Mouse (Mus musculus) cortical plate, adult 2 months (tissue): ENCODE data around the gene Tex22.

Experiments
- CTCF ChIP-seq: fragments of 200-500 bp; IDR thresholded peaks from 2 replicates; pipeline ENCODE4 v1.5.1; 2011; ENCODE audit warnings: mild to moderate bottlenecking, control low read depth, low read length; ENCODE audit not compliant: insufficient read depth; ENCODE audit errors: extremely low read depth
- POLR2A ChIP-seq: fragments of 200-500 bp; IDR thresholded peaks from 2 replicates; pipeline ENCODE4 v1.6.1; 2011; ENCODE audit warnings: mild to moderate bottlenecking, low read length, control low read depth; ENCODE audit not compliant: insufficient read depth; ENCODE audit errors: extremely low read depth

DNA sequence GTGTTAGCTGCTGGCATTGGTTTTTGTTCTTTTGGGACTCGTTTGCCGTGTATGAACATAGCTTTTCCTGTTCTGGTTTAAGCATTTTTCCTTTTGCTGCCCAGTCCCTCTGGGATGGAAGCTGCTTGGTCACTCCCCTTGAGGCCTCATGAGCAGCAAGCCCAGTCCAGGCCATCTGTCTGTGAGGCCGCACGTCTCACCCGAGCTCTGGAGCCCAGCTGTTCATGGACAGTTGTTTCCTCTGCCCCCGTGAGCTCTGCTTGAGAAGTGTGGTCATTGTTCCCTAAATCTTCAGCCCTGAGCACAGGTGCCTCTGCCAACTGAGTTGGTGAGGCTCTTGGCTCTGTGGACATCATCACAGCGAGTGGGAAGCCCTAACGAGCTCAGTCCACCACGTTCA, 45.4 kb upstream of the Tex22 start:
- no peak for TF ChIP-seq CTCF
- TF ChIP-seq POLR2A: no peak
